Mouse (Mus musculus) spleen, adult 2 months (tissue): ENCODE measurements around the gene Pgap2. TPM values are rescaled to one million over a fixed set of nuclear protein-coding genes. Genes with fewer than 3 reads are reported as not detected.

Source experiments
- DNase-seq, 2 experiments: peaks; one replicate each; pipeline versions ENCODE4 v3.0.0 to v3.0.0-alpha.2; 2012 to 2021; ENCODE audit warnings: low spot score in 2 of 2, low read depth in 1 of 2
- H3K27ac ChIP-seq: fragments of 200-500 bp; 2 replicates; pipeline ENCODE4 v1.5.1; 2012; ENCODE audit warnings: low read length, inconsistent platforms; ENCODE audit not compliant: insufficient read depth
- H3K27me3 ChIP-seq: fragments of 200-500 bp; 2 replicates; pipeline ENCODE4 v1.6.1; 2012; ENCODE audit warnings: mild to moderate bottlenecking, moderate library complexity, low read length, inconsistent platforms; ENCODE audit not compliant: control insufficient read depth, insufficient read depth
- H3K36me3 ChIP-seq: fragments of 200-500 bp; 2 replicates; pipeline ENCODE4 v1.6.1; 2012; ENCODE audit warnings: mild to moderate bottlenecking, low read length, inconsistent platforms; ENCODE audit not compliant: control insufficient read depth, insufficient read depth
- H3K4me1 ChIP-seq: fragments of 200-500 bp; 2 replicates; pipeline ENCODE4 v1.6.1; 2011; ENCODE audit warnings: inconsistent platforms; ENCODE audit not compliant: control insufficient read depth, insufficient read depth, insufficient read length
- H3K4me3 ChIP-seq: fragments of 200-500 bp; 2 replicates; pipeline ENCODE4 v1.5.1; 2011; ENCODE audit warnings: mild to moderate bottlenecking, inconsistent platforms; ENCODE audit not compliant: insufficient read depth, insufficient read length; ENCODE audit errors: extremely low read depth
- CTCF ChIP-seq: fragments of 200-500 bp; IDR thresholded peaks from 2 replicates; pipeline ENCODE4 v1.5.1; 2011; ENCODE audit warnings: mild to moderate bottlenecking, inconsistent platforms; ENCODE audit not compliant: insufficient read depth, insufficient read length, insufficient replicate concordance; ENCODE audit errors: extremely low read depth
- POLR2A ChIP-seq: fragments of 200-500 bp; IDR thresholded peaks from 2 replicates; pipeline ENCODE4 v1.6.1; 2011; ENCODE audit warnings: low read depth, low read length, inconsistent platforms
- WGBS: fragments of 180-500 bp; shearing (Covaris S2); methylation state at CpG from one replicate; pipeline ENCODE4 v1.1.7; 2018; 5-methylcytosine and 5-hydroxymethylcytosine counted together
- polyA plus RNA-seq: library from polyadenylated mRNA; depleted of rRNA; stranded (reverse); fragments of >200 nt; gene quantifications from 2 replicates; pipeline ENCODE4 v1.2.3, GENCODE M21; 2012

Pgap2 gene
- polyA plus RNA-seq, 1 experiment = 57.8 TPM

DNA sequence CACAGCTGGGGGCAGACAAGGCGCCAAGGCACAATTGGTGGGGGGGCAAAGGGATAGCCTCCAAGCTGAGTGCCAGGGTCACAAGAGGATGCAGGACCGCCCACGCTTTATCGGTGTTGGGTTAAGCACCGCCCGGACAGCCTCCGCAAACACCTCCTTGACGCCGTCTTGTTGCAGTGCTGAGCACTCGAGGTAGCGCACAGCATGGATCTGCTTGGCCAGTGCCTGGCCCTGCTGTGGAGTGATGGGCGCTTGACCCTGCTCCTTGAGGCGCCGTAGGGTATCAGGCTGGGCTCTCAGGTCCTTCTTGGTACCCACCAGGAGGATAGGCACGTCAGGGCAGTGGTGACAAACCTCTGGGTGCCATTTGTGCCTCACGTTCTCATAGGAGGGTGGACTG, 29.6 kb downstream of the Pgap2 start:
- peaks cover 11% of the 10 kb centered on the region; the same call in 1 of the 2 replicates for H3K4me1 ChIP-seq
- WGBS = 91% methylated on average over 16 of the region's 16 CpGs
- H3K27ac ChIP-seq = no peak overlapping the region
- H3K36me3 ChIP-seq = peaks cover 33% of the 10 kb centered on the region
- H3K27me3 ChIP-seq = no peaks in the 10 kb centered on the region
- no peak for TF ChIP-seq CTCF
- no peak for TF ChIP-seq POLR2A
- DNase-seq = no peak
- no peak overlapping the region for H3K4me3 ChIP-seq

DNA sequence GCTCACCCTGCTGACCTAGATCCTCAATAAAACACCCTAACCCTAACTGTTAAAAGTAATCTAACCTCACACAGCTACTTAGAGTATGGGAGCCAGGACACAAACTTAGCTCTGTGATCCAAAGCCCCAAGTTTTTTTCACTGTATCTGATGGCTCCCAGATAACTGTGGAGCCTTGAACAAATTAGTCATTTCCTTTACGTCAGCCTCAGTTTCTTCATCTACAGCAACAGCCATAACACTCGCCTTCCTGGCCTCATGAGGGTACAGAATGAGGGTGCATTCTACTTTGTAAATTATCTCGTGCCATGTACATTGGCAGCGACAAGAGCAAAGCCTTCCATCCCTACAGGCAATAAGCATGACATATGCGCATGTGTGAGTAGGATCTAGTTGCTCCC, 32.4 kb downstream of the Pgap2 start:
- Histone ChIP-seq H3K4me3 (no peak overlapping the region), H3K4me1 (peaks cover 39% of the 10 kb centered on the region), H3K27ac (no peak overlapping the region), H3K27me3 (no peaks in the 10 kb centered on the region), H3K36me3 (peaks cover 29% of the 10 kb centered on the region)
- TF ChIP-seq CTCF = no peak
- TF ChIP-seq POLR2A = no peak
- DNase-seq = no peak
- WGBS = 77% methylated on average over 5 of the region's 5 CpGs

DNA sequence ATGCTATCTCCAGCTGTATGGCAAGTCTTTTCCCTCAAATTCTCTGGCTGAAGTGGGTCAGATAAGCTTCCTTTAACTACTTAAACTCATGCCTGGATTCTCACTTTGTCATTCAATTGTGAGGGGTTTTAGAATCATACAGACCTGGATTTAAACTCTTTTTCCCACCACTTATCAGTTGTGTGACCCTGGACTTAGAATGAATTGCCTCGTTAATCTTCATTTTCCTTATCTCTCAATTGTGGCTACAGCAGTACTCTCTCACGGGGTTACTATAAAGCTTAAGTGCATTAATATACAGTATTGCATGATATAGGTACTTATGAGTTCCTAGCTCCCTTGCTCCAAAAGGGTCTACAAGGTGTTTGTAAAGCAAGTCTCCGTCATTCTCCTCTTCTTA, 32.9 kb downstream of the Pgap2 start:
- Histone ChIP-seq H3K27ac (no peak overlapping the region; the same call in 1 of the 2 replicates), H3K36me3 (peaks cover 24% of the 10 kb centered on the region), H3K4me3 (no peak overlapping the region), H3K4me1 (peaks cover 45% of the 10 kb centered on the region), H3K27me3 (no peaks in the 10 kb centered on the region)
- no peak for DNase-seq
- 73% methylated on average over 3 of the region's 3 CpGs for WGBS
- TF ChIP-seq CTCF (no peak), POLR2A (no peak)

DNA sequence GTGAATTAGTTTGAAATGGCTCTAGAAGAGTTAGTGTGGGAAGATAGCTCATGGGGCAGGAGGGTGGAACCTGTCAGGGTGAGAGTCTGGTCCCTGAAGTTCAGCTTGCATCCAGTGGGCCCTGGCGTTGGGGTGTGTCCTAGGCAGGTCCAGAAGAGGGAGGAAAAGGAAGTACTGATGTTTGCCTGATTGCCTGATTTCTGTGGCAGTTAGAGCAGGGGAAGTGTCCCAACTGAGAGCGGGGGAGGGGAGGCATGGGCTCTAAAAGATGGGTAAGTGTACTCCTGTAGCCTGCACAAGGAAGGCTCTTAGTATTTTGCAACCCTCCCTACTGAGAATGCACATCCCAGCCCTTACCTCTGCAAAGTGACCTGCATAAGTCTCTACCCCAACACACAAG, 33.9 kb downstream of the Pgap2 start:
- Histone ChIP-seq H3K4me3 (no peak overlapping the region), H3K27me3 (no peaks in the 10 kb centered on the region), H3K36me3 (peaks cover 17% of the 10 kb centered on the region), H3K4me1 (peaks cover 48% of the 10 kb centered on the region), H3K27ac (peak overlapping the region; percentile 11)
- DNase-seq = peak in 1 of 2 experiments; percentile 49
- TF ChIP-seq CTCF = no peak
- TF ChIP-seq POLR2A = no peak
- WGBS = 26% methylated on average over 2 of the region's 2 CpGs

DNA sequence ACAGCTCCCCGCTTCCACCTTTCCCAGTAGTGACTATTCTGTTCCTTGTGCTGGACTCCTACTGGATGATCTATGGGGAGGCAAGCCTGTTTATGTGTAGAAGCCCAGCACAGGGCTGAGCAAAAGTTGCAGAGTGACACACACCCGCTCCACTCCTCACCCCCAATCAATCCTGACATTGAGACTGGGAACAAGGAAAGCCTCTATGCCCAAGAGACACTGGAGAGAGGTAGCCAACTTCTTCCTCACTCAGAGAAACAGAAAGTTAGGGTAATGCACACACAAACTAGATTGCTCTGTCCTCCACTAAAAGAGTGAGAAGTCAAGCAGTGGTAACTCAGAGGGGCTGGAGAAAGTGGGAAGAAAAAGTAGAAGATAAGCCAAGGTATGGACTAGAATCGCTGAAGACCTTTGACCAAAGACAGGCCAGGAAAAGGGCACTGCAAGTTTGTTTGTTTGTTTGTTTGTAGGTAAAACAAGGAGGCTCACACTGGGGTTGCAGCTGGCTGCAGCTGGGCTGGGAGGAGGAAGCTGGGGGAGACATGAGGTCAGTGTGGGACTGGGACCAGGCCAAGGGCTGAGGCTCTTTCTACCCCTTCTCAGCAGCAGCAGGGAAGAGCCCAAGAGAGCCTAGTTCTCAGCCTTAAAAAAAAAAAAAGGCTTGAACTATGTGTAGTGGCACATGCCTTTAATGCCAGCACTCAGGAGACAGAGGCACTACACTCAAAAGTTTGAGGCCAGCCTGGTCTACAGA, 35.0 kb downstream of the Pgap2 start:
- no peaks in the 10 kb centered on the region for H3K27me3 ChIP-seq
- no peak overlapping the region for H3K4me3 ChIP-seq
- H3K36me3 ChIP-seq = peaks cover 11% of the 10 kb centered on the region
- DNase-seq = no peak
- peaks cover 48% of the 10 kb centered on the region for H3K4me1 ChIP-seq
- TF ChIP-seq POLR2A = no peak
- TF ChIP-seq CTCF = no peak
- 69% methylated on average over 3 of the region's 3 CpGs for WGBS
- peak overlapping the region; percentile 11 for H3K27ac ChIP-seq

DNA sequence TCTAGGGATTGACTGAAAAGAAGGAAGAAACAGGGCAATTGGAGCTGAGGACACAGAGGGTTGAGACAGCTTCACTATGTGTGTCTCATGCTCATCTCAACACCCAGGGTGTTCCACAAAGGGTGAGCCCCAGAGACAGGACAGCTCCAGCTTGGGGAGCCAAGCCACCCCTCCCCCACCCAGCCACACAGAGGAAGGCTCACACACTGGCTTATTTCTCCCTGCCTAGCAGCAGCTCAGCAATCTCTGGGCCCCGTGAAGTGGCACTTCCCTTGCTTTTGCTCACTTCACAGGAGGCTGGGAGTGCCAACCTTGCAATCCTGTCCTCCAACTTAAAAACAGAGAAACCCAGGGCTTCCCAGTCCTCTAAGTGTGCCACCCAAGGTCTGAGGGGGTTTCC, 35.8 kb downstream of the Pgap2 start:
- Histone ChIP-seq H3K27ac (peak overlapping the region; percentile 11), H3K4me1 (peaks cover 48% of the 10 kb centered on the region), H3K36me3 (peaks cover 5% of the 10 kb centered on the region), H3K4me3 (no peak overlapping the region), H3K27me3 (no peaks in the 10 kb centered on the region)
- 4% methylated on average over 1 of the region's 1 CpGs for WGBS
- peak in 1 of 2 experiments; percentile 27 for DNase-seq
- TF ChIP-seq CTCF (no peak), POLR2A (no peak)

DNA sequence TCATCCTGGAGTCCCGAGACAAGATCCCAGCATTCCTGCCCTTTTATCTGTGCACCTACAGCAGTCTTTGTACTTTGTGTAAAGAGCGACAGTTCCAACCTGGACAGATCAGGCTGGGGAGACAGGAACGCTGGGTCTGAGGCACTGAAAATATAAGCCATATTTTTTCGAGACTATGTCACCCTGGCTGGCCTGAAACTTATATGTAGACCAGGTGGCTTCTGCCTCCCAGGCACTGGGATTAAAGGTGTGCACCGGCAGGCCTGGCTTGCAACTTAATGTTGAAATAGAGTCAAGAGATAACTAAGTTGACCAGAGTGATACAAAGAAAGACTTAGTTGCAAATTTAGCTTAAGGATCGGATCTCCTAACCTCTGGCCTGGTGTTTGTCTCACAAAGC, 36.3 kb downstream of the Pgap2 start:
- DNase-seq = no peak
- Histone ChIP-seq H3K27me3 (no peaks in the 10 kb centered on the region), H3K27ac (peak overlapping the region; percentile 11), H3K36me3 (peaks cover under 1% of the 10 kb centered on the region; the same call in 1 of the 2 replicates), H3K4me3 (no peak overlapping the region), H3K4me1 (peaks cover 50% of the 10 kb centered on the region)
- TF ChIP-seq CTCF (no peak), POLR2A (no peak)
- 39% methylated on average over 6 of the region's 6 CpGs for WGBS
